Mouse (Mus musculus) T-helper 2 cell (primary cell): Measurements from ENCODE around the gene Ppp4c.

Experiments used
- in situ Hi-C: fragments of 300-600 bp; cut with MboI, MseI; formaldehyde crosslinking; loops from one replicate; pipeline ENCODE4 v1.15.1; 2025; ENCODE audit warnings: high pct_unique_total_duplicates

The Ppp4c gene

DNA sequence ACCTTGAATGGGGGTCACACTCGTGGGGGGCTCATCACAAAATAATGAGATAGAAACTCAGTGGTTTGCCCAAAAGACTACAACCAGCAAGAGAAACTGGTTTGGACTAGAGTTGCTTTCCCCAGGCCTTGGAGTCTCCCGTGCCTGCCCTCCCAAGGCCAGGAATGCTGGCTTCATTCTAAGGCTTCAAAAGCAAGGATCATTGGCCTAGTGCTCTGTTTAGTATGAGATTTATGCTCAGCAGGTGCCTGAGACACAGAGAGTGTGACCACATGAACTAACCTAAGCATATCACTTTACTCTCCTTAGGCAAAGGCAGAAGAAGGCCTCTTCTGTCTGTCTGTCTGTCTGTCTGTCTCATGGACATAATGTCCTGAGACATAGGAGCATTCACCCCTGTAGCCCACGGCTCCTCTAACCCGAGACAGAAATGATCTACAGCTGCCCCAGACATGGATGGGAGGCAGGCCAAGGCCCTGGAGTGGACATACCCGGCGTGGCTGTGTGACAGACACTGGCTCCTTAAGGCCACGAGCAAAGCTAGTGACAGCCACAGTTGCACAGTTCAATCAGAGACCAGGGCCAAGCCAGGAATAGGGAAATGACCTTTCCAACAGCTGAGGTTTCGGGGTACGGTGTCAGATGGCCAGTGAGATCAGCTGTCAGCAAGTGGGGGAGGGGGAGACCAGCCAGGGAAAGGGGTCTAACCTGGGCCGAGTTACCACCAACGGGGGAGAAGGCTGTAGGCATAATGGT, 10.0 kb upstream of the Ppp4c start:
- in situ Hi-C loops: no loop called here

DNA sequence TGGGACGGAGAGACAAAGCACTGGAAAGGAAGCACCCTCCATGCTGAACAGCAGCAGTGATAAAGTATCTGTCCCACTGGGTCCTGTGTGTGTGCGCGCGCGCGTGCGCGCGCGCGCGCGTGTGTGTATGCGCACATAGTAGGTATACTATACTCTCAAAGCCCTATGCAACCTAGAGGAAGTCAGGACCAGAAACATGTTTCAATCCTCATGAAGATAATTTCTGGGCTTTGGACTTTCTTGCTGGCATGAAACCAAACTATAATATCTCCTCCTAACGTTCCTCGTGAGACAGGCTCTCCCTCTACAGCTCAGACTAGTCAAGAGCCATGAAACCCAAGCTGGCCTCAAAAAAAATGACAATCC, 8.7 kb upstream of the Ppp4c start:
- in situ Hi-C loops: no loop called here

DNA sequence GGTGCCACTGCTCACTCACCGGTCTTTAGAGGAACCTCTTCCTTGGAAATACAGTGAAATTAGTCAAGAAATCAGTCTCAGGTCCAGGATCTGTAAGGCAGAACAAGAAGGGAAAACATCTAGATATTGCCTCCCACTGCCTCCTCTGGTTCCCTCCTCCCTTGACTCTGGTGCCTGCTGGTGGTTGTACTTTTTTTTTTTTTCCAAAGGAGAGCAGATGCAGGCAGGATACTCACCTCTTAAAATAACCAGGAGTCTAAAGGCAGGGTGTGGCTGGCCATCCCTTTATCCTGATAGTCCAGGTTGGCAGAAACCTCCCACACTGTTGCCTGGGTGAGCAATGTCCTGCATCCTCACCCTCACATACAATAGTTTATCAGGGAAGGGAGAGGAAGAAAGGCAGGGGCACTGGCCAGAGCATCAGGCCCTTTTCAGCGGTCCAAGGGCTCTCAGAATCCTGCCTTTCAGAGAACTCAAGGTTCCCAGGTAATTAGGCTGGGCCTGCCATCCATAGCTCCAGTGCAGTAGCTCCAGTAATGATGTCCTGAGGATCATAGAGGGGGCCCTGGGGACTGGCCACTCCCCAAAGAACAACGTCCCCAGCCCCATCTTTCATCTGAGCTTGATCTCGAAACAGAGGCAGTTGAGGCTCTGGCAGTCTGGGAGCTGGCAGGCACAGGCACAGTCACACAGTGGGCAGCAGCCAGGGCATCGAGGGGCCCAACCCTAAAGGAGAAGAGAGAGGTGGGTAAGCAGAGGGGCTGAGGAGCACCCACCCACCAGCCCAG, 8.2 kb upstream of the Ppp4c start:
- in situ Hi-C loops: no loop called here

DNA sequence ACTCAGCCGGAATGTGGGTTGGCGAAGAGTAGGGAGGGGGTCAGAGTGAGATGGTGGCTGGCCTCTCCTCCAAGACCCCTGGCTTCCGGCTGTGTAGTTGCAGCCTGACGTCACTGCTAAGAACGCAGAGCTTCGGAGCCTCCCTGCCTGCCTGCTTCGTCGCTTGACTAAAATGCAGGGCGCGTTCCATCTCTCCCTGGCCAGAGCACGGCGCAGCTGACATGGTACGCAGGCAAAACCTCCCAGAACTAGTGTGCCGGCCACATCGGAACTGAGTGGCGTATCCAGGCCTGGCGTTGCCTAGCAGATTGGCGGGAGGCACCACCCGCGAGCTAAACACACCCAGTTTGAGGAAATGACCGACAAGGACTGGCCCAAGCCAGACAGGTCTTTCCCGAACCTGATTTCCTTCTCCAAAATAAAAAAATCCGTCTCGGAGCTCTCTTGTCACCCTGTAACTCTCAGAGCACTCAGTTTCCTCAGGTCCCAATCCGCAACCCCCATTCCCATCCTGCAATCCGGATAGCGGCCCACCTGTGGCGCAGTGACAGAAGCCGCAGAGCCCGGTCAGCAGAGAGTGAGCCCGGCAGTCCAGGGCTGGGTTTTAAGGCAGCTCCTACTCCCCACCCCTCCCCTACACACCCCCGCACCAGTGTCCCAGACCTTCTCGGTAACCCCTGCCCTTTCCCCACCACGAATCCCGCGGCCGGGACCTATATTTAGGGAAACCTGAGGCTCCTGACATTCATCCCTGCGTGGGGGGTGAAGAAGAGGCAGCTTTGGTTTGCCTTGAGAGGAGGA, 7.4 kb upstream of the Ppp4c start:
- in situ Hi-C loops: loop anchor here (5.0 kb wide), 1 partner anchor 97 kb away; no protein-coding TSS in a partner anchor

DNA sequence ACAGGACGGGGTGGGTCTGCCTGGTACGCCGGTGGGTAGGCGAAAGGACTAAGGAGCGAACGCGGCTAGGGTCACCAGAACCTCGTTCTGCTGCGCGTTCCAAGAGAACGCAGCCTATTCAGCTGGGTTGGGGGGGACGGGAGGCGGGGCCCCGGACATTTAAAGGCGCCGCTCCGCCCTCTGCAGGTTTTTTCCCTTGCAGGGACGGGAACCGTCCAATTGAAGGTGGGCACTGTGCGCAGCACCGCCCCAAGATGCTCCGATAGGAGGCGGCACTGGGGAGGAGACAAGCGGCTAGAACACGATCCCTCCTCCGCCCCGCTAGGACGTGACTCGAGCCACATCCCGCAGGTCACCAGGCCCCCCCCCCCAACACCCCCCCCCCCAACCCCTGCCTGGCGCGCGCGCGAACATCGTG, 6.8 kb upstream of the Ppp4c start:
- in situ Hi-C loops: loop anchor here (5.0 kb wide), 1 partner anchor 97 kb away; no protein-coding TSS in a partner anchor

DNA sequence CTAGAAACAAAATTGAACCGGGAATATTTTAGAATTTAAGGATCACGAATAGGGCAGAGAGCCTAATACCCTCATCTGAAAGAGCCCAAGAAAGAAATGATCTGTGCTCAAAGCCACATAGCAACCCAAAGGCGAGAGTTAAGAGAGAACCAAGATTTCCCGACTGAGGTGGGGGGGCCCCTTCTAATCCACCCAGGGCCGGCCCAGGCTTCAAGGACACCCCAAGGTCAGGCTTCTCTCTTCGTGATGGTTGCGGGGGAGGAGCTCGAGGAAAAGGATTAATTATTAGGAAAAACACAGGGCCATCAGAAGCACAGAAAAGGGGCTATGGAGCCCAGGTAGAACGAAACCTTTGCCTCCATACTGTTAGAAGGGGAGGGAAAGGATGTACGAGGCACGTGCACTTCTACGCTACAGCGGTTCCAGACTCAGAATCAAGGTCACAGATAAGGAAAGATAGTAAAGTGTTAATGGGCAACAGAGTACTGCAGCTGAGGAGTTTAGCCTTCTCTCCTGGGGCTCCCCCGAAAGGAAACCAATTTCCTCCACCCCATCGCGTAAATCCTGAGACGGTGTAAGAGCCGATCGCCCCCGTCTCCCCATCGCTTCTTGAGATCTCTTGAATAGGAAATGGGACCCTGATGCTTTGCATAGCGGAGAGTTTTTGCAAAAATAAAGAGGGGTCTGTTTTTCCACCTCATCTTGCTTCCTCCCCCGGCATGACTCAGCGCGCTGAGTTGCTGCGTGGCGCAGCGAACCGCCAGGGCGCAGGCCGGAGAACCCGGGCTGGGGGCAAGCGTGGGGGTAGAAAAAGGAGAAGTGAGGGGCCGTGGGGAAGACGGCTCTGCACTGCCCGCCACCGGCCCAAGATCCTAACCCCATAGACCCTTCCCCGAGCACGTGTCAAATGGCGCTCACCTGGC, 6.1 kb upstream of the Ppp4c start:
- in situ Hi-C loops: loop anchor here (5.0 kb wide), 1 partner anchor 96 kb away; no protein-coding TSS in a partner anchor

DNA sequence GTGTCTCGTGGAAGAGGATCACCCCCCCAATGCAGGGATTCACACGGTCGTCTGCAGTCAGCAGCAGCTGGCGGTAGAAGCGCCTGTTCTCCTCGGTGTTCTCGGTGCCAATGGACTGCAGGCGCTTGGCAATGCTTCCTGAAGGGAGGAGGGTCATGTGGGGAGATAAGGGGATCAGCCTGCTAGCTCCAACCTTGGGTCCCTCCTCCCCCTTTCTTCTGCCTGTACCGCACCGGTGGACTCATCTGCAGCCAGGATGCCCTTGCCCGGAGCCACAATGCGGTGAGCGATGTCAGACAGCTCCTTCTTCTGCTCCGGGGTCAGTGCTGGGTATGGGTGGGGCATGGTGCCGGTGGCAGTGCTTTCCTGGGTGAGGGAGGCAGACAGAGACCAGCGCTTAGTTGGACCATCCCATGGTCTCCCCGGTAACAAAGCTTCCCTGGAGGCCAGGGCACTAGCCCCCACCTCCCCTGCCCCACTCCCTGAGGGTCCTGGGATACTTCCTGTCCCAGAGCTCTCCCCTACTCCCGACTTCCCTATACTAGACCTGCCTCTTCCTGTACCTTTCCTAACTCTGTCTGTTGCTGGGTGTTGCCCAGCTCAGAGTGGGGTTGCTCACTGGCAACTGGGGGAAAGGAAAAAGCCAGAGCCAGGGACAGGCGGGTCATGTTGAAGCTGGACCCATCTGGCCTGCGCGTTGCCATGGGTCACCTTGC, 5.3 kb upstream of the Ppp4c start, which contains the start of gene Fam57b:
Gene Fam57b (plus strand): TSS at position 258 of the 716 bp plus-strand sequence.
- in situ Hi-C loops: loop anchor here (5.0 kb wide), 1 partner anchor 95 kb away; no protein-coding TSS in a partner anchor

DNA sequence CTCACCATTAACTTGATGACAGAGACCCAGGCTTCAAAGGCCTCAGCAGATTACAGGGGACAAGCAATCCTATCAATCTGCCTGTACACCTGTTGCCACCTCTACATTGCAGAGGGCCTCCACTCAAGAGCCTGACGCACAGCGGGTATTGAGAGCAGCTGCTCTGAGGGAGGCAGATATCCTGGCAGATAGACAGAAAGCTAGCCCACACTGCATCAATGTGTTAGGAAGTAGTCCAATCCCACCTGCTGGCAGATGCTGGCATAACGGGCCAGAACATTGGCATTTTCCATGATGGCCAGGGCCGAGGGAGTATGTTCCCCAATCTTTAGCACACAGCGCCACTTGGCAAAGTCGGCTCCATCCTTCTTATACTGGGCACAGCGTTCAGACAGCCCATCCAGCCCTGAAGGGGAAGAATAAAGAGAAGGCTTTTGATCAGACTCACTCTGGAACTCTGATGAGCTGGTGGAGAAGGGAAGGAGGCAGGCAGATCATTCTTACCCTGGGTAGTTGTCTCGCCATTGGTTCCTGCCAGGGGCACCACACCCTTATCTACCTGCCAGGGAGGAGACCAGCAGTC, 4.1 kb upstream of the Ppp4c start:
- in situ Hi-C loops: loop anchor here (5.0 kb wide), 1 partner anchor 94 kb away; no protein-coding TSS in a partner anchor

DNA sequence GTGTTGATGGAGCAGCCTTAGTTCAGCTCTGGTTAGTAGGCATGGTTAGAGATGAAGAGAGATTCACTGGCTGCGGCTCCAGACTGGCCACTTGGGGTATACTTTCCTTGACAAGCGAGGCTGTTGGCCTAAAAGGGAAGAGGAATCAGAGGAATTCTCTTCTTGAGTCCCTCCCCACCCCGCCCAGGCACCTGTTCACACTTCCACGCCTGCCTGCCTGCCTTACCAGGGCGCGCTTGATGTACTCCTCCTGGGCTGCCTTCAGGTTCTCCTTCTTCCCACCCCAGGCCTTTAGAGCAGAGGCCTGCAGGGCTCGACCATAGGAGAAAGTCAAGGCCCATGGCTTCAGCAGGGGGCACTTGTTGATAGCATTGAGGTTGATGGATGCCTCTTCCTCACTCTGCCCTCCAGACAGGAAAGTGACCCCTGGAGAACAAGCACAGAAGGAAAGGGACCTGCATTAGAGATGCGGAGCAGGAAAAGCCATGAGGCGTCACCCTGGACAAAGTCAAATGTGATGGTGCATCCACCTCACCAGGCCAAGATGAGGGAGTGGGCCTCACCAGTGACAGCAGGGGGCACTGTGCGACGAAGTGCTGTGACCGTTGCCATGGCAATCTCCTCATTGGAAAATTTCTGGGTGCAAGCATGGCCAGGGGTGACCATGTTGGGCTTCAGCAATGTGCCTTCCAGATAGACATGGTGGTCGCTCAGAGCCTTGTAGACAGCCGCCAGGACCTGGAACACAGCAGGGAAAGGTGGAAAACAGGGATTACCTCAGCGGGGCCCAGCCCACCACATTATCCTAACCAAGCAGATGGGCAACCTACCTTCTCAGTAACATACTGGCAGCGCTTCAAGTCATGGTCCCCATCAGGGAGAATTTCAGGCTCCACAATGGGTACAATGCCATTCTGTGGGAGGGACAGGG, 3.4 kb upstream of the Ppp4c start:
- in situ Hi-C loops: loop anchor here (5.0 kb wide), 1 partner anchor 93 kb away; no protein-coding TSS in a partner anchor

DNA sequence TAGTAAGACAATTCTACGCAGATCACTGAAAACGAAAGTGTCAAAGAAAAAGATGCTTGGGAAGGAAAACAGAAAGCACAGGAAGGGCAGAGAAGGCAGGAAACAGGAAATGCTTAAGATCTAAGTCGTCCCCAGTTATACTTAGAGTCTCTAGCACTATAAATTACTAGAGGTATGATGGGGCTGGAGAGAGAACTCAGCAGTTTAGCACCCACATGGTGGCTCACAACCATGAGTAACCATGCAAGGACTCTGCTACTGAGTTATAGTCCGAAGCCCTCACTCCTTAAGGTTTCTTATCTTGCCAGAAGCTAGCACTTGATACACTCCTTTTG, 1.9 kb upstream of the Ppp4c start:
- in situ Hi-C loops: no loop called here

DNA sequence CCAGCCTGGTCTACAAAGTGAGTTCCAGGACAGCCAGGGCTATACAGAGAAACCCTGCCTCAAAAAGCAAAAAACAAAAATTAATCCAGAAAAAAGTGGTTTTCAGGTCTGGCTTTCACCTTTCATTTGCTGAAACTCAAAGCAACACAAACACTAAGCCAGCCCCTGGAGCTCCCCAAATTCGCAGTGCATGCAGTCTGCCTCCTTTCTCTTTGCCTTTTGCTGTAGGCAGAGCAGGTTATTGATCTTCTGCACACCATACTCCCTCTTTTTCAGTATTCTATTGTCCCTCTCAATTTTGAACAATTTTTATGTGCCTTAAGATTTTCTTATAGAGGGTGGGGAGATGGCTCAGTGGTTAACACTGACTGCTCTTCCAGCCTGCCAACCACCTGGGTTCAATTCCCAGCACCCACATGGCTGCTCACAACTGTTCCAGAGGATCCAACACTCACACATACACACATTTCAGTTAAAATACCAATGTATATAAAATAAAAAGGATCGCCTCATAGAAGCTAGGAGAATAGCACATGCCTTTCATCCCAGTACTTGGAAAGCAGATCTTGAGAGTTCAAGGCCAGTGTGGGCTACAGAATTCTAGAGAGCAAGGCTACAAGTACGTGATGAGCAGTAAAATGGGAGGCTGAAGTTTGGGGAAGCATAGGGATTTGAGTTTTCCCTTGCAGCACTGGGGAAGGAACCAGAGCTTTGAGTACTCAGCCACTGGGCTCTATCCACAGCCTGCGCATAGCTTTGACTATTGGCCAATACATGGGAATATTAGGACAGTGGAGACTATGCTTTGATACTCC, 1.4 kb upstream of the Ppp4c start:
- in situ Hi-C loops: no loop called here

DNA sequence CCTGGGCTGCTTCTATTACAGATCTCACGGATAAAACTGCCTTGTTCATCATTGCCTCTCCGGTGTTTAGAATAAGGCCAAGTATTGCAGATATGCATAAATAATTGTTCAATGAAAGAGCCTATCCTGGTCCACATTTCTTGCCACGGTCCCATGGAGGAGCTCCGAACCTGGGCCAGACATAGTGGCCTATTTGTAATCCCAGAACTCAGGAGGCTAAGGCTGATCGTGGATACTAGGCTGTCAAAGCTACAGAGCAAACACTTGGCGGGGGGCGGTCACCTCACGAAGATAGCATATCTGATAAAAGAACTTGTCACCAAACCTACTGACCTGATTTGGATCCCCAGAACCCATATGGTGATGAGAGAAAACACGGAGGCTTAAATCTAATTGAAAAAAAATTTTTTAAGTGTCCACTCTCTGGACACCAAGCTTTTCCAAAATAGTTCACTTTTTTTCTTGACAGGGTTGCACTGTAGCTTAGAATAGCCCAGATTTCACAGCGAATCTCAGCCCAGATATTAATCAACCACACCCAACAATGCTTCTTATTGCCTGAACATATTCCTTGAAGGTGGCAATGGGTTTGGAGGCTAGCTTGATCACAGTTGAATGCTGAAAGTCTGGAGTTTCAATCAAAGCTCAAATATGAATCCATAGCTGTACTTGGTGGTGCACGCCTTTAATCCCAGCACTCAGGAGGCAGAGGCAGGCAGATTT, 586 bp upstream of the Ppp4c start:
- in situ Hi-C loops: no loop called here

DNA sequence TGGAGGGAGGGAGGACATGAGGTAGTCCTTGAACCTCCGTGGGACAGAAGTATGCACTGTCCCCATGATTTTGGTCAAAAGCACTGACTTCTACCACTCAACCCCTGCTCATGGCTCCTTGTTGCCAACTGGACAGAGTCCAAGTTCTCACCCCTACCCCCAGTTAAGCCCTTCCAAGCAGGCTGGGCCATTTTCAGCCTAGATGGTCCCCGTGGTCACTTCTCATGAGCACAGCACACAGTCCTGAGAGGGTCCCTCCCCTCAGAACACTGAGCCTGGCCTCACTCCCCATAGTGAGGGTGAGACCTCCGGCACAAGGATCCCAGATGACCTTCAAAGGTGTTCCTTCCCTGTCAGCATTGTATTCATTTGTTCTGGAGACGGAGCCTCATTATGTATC, 3.2 kb downstream of the Ppp4c start:
- in situ Hi-C loops: no loop called here

DNA sequence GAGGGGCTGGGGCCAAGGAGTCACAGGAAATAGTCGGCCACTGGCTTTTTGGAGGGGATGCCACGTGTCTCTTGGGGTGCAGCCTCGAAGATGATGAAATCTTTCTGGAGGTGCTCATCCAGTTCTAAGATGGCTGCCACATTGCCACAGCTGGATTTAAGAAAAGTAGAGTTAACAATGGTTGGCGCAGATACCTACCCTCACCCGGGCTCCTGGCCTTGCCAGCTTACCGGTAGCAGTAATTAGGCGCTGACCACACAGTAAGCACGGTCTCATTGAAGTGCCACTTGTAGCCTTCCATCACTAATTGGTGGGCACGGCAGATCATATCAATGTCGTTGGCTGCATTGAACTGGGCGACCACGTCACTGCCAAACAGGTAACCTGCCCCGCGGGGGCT, 6.2 kb downstream of the Ppp4c start:
- in situ Hi-C loops: no loop called here

DNA sequence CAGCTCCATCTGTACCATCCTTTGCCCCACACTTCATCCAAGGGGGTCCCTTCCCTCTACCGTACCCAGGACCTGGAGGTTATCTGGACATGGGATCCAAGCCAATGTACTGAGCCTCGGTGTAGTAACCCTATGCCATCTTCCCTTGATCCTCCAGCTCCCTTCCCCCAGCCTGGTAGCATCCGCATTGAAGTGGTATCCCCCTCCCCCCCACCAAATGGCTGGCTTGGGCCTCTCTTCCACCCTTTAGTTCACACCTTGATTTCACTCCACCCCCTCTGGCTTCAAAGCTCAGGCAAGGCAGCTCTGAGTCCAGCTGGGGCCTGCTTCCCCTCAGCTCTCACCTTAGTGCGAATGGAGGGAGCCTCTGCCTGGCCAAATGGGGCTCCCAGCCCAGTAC, 7.2 kb downstream of the Ppp4c start:
- in situ Hi-C loops: no loop called here

DNA sequence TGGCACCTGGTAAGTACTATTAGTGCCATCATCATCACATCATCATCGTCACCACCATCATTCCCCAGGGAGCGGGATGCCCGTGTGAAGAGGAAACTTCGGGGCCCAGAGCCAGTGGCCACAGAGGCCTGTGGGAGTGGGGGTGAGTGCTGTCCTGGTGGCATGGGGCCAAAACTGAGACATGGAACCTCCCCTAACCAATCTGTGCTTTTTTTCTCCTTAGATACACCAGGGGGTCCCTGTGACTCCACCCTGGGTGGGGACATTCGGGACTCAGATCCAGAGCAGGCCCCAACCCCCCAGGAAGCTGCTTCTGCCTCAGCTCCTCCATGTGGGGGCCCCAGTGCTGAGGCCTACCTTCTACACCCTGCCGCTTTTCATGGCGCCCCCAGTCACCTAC, 7.8 kb downstream of the Ppp4c start:
- in situ Hi-C loops: no loop called here

DNA sequence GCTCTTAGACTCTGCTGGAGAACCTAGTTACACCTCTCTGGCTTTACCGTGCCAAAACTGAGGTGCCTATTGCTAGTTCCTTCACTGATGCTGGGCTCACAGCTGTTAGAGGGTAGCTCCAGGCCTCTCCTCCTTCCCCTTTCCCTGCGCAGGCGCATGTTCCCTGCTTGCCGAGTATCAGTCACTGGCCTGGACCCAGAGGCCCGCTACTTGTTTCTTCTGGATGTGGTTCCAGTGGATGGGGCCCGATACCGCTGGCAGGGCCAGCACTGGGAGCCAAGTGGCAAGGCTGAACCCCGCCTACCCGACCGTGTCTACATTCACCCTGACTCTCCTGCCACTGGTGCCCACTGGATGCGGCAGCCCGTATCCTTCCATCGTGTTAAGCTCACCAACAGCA, 9.6 kb downstream of the Ppp4c start:
- in situ Hi-C loops: no loop called here
